Mouse (Mus musculus): ENCODE results near the gene Gm5868. TPM values are rescaled to one million over a fixed set of nuclear protein-coding genes. Genes with fewer than 3 reads are reported as not detected.
"Not testable (repeated sequence)": the region's sequence is repeated elsewhere in the genome, so short reads cannot be mapped to it uniquely, and the experiment has no call there.

Gm5868 gene
- polyA plus RNA-seq, 1 experiment from 2014 or later = 0.15 TPM

- not testable (repeated sequence) for H3K36me3 ChIP-seq (ENCODE audit: control insufficient read depth, insufficient read depth, low read length); H3K4me1 ChIP-seq (ENCODE audit: control insufficient read depth in 2 of 2, insufficient read depth in 2 of 2, low read length in 2 of 2)
- WGBS = 19% methylated on average over 2 of the region's 2 CpGs
These were observed 24.2 kb downstream of the Gm5868 start for GRCm38 (mm10) chr5:72563183-72563582.

DNA sequence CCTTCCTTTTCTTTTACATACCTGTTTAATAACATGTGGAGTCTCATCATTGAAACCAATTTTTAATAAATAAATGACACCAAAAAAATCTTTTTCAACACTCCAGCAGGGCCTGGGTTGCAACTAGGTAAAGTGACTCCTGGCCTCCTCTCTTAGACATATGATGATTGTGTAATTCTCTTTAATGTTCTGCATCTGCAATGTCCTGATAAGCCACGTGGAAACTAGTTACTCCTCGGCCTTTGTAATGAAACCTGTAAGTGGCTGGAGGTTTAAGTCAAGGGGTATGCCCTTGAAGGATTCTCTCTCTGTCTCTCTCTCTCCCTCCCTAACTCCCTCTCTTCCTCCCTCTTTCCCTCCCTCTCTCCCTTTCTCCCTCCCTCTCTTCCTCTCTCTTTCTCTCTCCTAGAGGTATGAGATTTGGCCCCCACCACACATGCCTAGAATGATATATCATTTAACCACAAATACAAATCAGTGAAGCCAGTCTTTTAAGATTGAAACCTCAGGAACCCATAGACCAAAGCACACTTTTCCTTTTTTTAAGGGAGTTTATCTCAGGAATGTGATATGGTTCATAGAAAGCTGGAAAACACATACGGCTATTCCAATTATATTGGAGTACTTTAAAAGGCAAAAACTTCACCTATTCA is 26.2 kb downstream of the Gm5868 start:
- H3K27me3 ChIP-seq (ENCODE audit: control insufficient read depth, insufficient read depth, low read length) = no peaks in the 10 kb centered on the region
- H3K4me2 ChIP-seq (ENCODE audit: low read length) = no peak overlapping the region
- no peak overlapping the region for H3K27ac ChIP-seq (replicated peaks in 1 of 2; ENCODE audit: control insufficient read depth in 1 of 2, insufficient read depth in 1 of 2, low read depth in 2 of 2, low read length in 2 of 2)
- peaks cover 3% of the 10 kb centered on the region for H3K36me3 ChIP-seq (ENCODE audit: control insufficient read depth, insufficient read depth, low read length)
- WGBS = 46% methylated on average over 3 of the region's 3 CpGs
- ATAC-seq (ENCODE audit: insufficient number of reproducible peaks, insufficient read depth, low FRiP score, low read depth) = no peak
- H3K9ac ChIP-seq (ENCODE audit: low read length) = no peak overlapping the region
- no peak overlapping the region for H3K4me3 ChIP-seq (ENCODE audit: control insufficient read depth in 1 of 2, insufficient read depth in 1 of 2, low read depth in 1 of 2, low read length in 2 of 2)
- peaks cover 2 to 7% of the 10 kb centered on the region in 2 experiments; a peak in 3 of 4 replicates for H3K4me1 ChIP-seq (ENCODE audit: control insufficient read depth in 2 of 2, insufficient read depth in 2 of 2, low read length in 2 of 2)
- no peaks in the 10 kb centered on the region for H3K9me3 ChIP-seq (ENCODE audit: control insufficient read depth, low read length)

More at GRCm38 (mm10) chr5:72563183-72563582, 24.2 kb downstream of the Gm5868 start:
- H3K4me2 ChIP-seq (ENCODE audit: low read length); ATAC-seq (ENCODE audit: insufficient number of reproducible peaks, insufficient read depth, low FRiP score, low read depth); H3K4me3 ChIP-seq (ENCODE audit: control insufficient read depth in 1 of 2, insufficient read depth in 1 of 2, low read depth in 1 of 2, low read length in 2 of 2); H3K9ac ChIP-seq (ENCODE audit: low read length); H3K9me3 ChIP-seq (ENCODE audit: control insufficient read depth, low read length); H3K27me3 ChIP-seq (ENCODE audit: control insufficient read depth, insufficient read depth, low read length); H3K27ac ChIP-seq (replicated peaks in 1 of 2; ENCODE audit: control insufficient read depth in 1 of 2, insufficient read depth in 1 of 2, low read depth in 2 of 2, low read length in 2 of 2): not testable (repeated sequence)

- H3K4me3 ChIP-seq (ENCODE audit: control insufficient read depth in 1 of 2, insufficient read depth in 1 of 2, low read depth in 1 of 2, low read length in 2 of 2) = peak within 1 kb of the TSS; percentile 77 to 93
- H3K9ac ChIP-seq (ENCODE audit: low read length) = peak within 1 kb of the TSS; percentile 91
- peaks cover 15% of the 10 kb centered on the region for H3K36me3 ChIP-seq (ENCODE audit: control insufficient read depth, insufficient read depth, low read length)
- peaks cover 2 to 10% of the 10 kb centered on the region in 2 experiments; a peak in 3 of 4 replicates for H3K4me1 ChIP-seq (ENCODE audit: control insufficient read depth in 2 of 2, insufficient read depth in 2 of 2, low read length in 2 of 2)
- H3K9me3 ChIP-seq (ENCODE audit: control insufficient read depth, low read length) = no peaks in the 10 kb centered on the region
- peak within 1 kb of the TSS; percentile 54 to 73; a peak in 2 of 4 replicates for H3K27ac ChIP-seq (replicated peaks in 1 of 2; ENCODE audit: control insufficient read depth in 1 of 2, insufficient read depth in 1 of 2, low read depth in 2 of 2, low read length in 2 of 2)
- ATAC-seq (ENCODE audit: insufficient number of reproducible peaks, insufficient read depth, low FRiP score, low read depth) = peak; percentile 96
- H3K27me3 ChIP-seq (ENCODE audit: control insufficient read depth, insufficient read depth, low read length) = no peaks in the 10 kb centered on the region
- H3K4me2 ChIP-seq (ENCODE audit: low read length) = peak within 1 kb of the TSS; percentile 97
- WGBS = under 1% methylated on average over 41 of the region's 42 CpGs
These were observed 27.8 kb downstream of the Gm5868 start, which contains the start of gene Nfxl1 for GRCm38 (mm10) chr5:72559544-72560049. Nfxl1 (minus strand) TSS chr5:72559684.

GRCm38 (mm10) chr5:72558716-72559526 is 28.4 kb downstream of the Gm5868 start:
- H3K27ac ChIP-seq (replicated peaks in 1 of 2; ENCODE audit: control insufficient read depth in 1 of 2, insufficient read depth in 1 of 2, low read depth in 2 of 2, low read length in 2 of 2) = peak overlapping the region in 1 of 2 experiments; percentile 73; a peak in 2 of 4 replicates
- H3K27me3 ChIP-seq (ENCODE audit: control insufficient read depth, insufficient read depth, low read length) = no peaks in the 10 kb centered on the region
- no peaks in the 10 kb centered on the region for H3K9me3 ChIP-seq (ENCODE audit: control insufficient read depth, low read length)
- peaks cover 17% of the 10 kb centered on the region for H3K36me3 ChIP-seq (ENCODE audit: control insufficient read depth, insufficient read depth, low read length)
- H3K4me2 ChIP-seq (ENCODE audit: low read length) = peak overlapping the region; percentile 97
- peak overlapping the region; percentile 77 to 93 for H3K4me3 ChIP-seq (ENCODE audit: control insufficient read depth in 1 of 2, insufficient read depth in 1 of 2, low read depth in 1 of 2, low read length in 2 of 2)
- ATAC-seq (ENCODE audit: insufficient number of reproducible peaks, insufficient read depth, low FRiP score, low read depth) = peak; percentile 75
- peak overlapping the region; percentile 91 for H3K9ac ChIP-seq (ENCODE audit: low read length)
- H3K4me1 ChIP-seq (ENCODE audit: control insufficient read depth in 2 of 2, insufficient read depth in 2 of 2, low read length in 2 of 2) = peaks cover 2 to 10% of the 10 kb centered on the region in 2 experiments; a peak in 3 of 4 replicates
- under 1% methylated on average over 57 of the region's 57 CpGs for WGBS

DNA sequence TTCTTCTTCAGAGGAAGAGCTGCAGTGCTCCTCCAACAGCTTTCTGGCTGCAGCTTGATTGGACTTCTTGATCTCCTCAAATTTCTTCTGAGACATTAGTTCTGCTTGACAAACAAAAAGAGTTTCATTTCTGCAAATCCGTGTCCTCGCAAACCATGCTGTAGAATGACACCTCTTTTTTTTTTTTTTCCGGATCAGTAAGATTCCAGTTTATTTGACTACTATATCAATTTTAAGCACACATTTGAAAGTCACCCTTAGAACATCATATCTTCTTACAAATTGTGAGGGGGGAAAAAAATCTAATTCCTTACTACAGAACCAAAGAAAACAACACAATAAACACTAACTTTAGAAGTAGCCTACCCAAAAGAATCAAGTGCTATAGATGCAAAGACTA is 31.1 kb downstream of the Gm5868 start:
- WGBS = 93% methylated on average over 3 of the region's 3 CpGs
- Histone ChIP-seq H3K9me3 (ENCODE audit: control insufficient read depth, low read length) (no peaks in the 10 kb centered on the region), H3K9ac (ENCODE audit: low read length) (no peak overlapping the region), H3K4me3 (ENCODE audit: control insufficient read depth in 1 of 2, insufficient read depth in 1 of 2, low read depth in 1 of 2, low read length in 2 of 2) (no peak overlapping the region), H3K4me2 (ENCODE audit: low read length) (no peak overlapping the region), H3K36me3 (ENCODE audit: control insufficient read depth, insufficient read depth, low read length) (peaks cover 34% of the 10 kb centered on the region), H3K4me1 (ENCODE audit: control insufficient read depth in 2 of 2, insufficient read depth in 2 of 2, low read length in 2 of 2) (peaks cover 2 to 10% of the 10 kb centered on the region in 2 experiments; a peak in 3 of 4 replicates), H3K27me3 (ENCODE audit: control insufficient read depth, insufficient read depth, low read length) (no peaks in the 10 kb centered on the region), H3K27ac (replicated peaks in 1 of 2; ENCODE audit: control insufficient read depth in 1 of 2, insufficient read depth in 1 of 2, low read depth in 2 of 2, low read length in 2 of 2) (no peak overlapping the region)
- ATAC-seq (ENCODE audit: insufficient number of reproducible peaks, insufficient read depth, low FRiP score, low read depth) = no peak

DNA sequence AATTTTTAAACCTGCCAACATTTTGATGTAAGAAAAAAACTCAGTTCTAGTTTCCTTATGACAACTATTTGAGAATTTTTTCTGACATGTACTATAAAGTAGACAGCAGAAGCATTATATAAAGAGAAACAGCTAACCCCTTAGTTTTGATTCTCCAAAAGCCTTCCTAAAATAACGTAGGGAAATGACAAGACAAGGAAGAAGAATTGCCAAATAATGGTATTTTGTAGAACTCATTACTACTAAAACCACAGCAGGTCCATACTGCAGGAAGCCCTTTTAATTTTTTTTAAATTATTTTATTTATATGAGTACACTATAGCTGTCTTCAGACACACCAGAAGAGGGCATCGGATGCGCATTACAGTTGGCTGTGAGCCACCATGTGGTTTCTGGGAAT is 36.1 kb downstream of the Gm5868 start:
- Histone ChIP-seq H3K9ac (ENCODE audit: low read length) (no peak overlapping the region), H3K4me3 (ENCODE audit: control insufficient read depth in 1 of 2, insufficient read depth in 1 of 2, low read depth in 1 of 2, low read length in 2 of 2) (no peak overlapping the region), H3K27ac (replicated peaks in 1 of 2; ENCODE audit: control insufficient read depth in 1 of 2, insufficient read depth in 1 of 2, low read depth in 2 of 2, low read length in 2 of 2) (no peak overlapping the region), H3K4me2 (ENCODE audit: low read length) (no peak overlapping the region), H3K36me3 (ENCODE audit: control insufficient read depth, insufficient read depth, low read length) (peaks cover 47% of the 10 kb centered on the region), H3K27me3 (ENCODE audit: control insufficient read depth, insufficient read depth, low read length) (no peaks in the 10 kb centered on the region), H3K4me1 (ENCODE audit: control insufficient read depth in 2 of 2, insufficient read depth in 2 of 2, low read length in 2 of 2) (0 out of 4 replicates have a peak, but pooled peaks cover 0 to 4% of the 10 kb centered on the region in 2 experiments), H3K9me3 (ENCODE audit: control insufficient read depth, low read length) (no peaks in the 10 kb centered on the region)
- no peak for ATAC-seq (ENCODE audit: insufficient number of reproducible peaks, insufficient read depth, low FRiP score, low read depth)
- 94% methylated on average over 3 of the region's 3 CpGs for WGBS
